8 mouse cellular contexts compared by ENCODE assay signal in genomic region chr11:117116350-117117303, GRCm38 (mm10). TPM values are rescaled to one million over a fixed set of nuclear protein-coding genes. Genes with fewer than 3 reads are reported as not detected.
A peak's percentile ranks its signal among the peaks of the same experiment; 100 is the strongest.
DNase-seq lines count a peak whose midpoint lies in the region; ATAC-seq and TF ChIP-seq lines count a peak whose summit lies in the region.

No protein-coding gene starts in this region.

- H3K9ac ChIP-seq in liver, embryonic 11.5 days (ENCODE audit: low read depth, low read length): no peak overlapping the region

- H3K9me3 ChIP-seq in forebrain, embryonic 10.5 days: peaks cover 3% of the 10 kb centered on the region; the same call in 1 of the 2 replicates
- no peaks in the 10 kb centered on the region for H3K9me3 ChIP-seq in liver, embryonic 11.5 days (ENCODE audit: control insufficient read depth, low read length)

- no peak for TF ChIP-seq POLR2A in small intestine, adult 2 months (IDR thresholded peaks at IDR 0.05; ENCODE audit: low read depth, low read length)

- peak; percentile 81 to 85 for DNase-seq in lung, adult 18-20 months
- no peak for DNase-seq in lung, postnatal 10 days
- no peak for DNase-seq in forebrain, embryonic 10.5 days (ENCODE audit: extremely low spot score, low spot score)
- DNase-seq in liver, embryonic 11.5 days (ENCODE audit: low spot score): no peak
- DNase-seq in spleen, adult 12 weeks (ENCODE audit: low spot score): no peak
- DNase-seq in thymus, postnatal 10 days (ENCODE audit: low spot score in 2 of 2): no peak

- ATAC-seq in liver, embryonic 11.5 days (replicated peaks; ENCODE audit: low FRiP score): no peak
- ATAC-seq in frontal cortex, adult (ENCODE audit: low TSS enrichment): no peak

- H3K27me3 ChIP-seq in forebrain, embryonic 10.5 days (ENCODE audit: poor library complexity, severe bottlenecking): no peaks in the 10 kb centered on the region
- no peaks in the 10 kb centered on the region for H3K27me3 ChIP-seq in liver, embryonic 11.5 days (replicated peaks; ENCODE audit: control insufficient read depth, insufficient read depth, low read length)
- H3K27me3 ChIP-seq in small intestine, adult 2 months (ENCODE audit: control insufficient read depth, insufficient read depth, low read length): no peaks in the 10 kb centered on the region

- peak overlapping the region; percentile 97 for H3K4me2 ChIP-seq in liver, embryonic 11.5 days

- no peak for TF ChIP-seq CTCF in small intestine, adult 2 months (IDR thresholded peaks at IDR 0.05; ENCODE audit: extremely low read depth, insufficient read length, insufficient replicate concordance, low read depth, low read length)

- 72% methylated on average over 18 of the region's 18 CpGs for WGBS in forebrain, embryonic 10.5 days
- WGBS in liver, embryonic 11.5 days: 60% methylated on average over 18 of the region's 18 CpGs
- 46% methylated on average over 18 of the region's 18 CpGs for WGBS in small intestine, adult 2 months

- peaks cover 86% of the 10 kb centered on the region for H3K4me1 ChIP-seq in forebrain, embryonic 10.5 days
- peaks cover 61% of the 10 kb centered on the region for H3K4me1 ChIP-seq in liver, embryonic 11.5 days (replicated peaks; ENCODE audit: control insufficient read depth, insufficient read depth, low read length)
- peaks cover 33% of the 10 kb centered on the region for H3K4me1 ChIP-seq in small intestine, adult 2 months (ENCODE audit: control insufficient read depth, insufficient read depth, insufficient read length, low read length)

- H3K4me3 ChIP-seq in forebrain, embryonic 10.5 days: peak overlapping the region; percentile 75
- peak overlapping the region; percentile 82 for H3K4me3 ChIP-seq in liver, embryonic 11.5 days (ENCODE audit: low read depth, low read length)
- H3K4me3 ChIP-seq in small intestine, adult 2 months (ENCODE audit: low read depth, low read length): peak overlapping the region; percentile 49

- H3K36me3 ChIP-seq in forebrain, embryonic 10.5 days (replicated peaks): peaks cover 15% of the 10 kb centered on the region
- H3K36me3 ChIP-seq in liver, embryonic 11.5 days (ENCODE audit: control insufficient read depth, insufficient read depth, low read length): peaks cover 2% of the 10 kb centered on the region; the same call in 1 of the 2 replicates
- H3K36me3 ChIP-seq in small intestine, adult 2 months (ENCODE audit: control insufficient read depth, insufficient read depth, low read length): peaks cover 12% of the 10 kb centered on the region

- 0 out of 2 replicates have a peak overlapping the region, but pooled peaks have one; percentile 22 for H3K27ac ChIP-seq in forebrain, embryonic 10.5 days
- H3K27ac ChIP-seq in liver, embryonic 11.5 days (ENCODE audit: low read depth, low read length): no peak overlapping the region
- peak overlapping the region; percentile 44 for H3K27ac ChIP-seq in small intestine, adult 2 months (ENCODE audit: insufficient read depth, low read depth, low read length)

RNA-seq across cellular contexts. Expression of gene Sec14l1, which starts 1.7 kb away (rescaled TPM):
- polyA plus RNA-seq in forebrain, embryonic 10.5 days (2016; fragmentation: Nextera tagmentation; extraction: Ambion mirVana): 44.3 and 46.7 TPM in 2 replicates
- polyA plus RNA-seq in liver, embryonic 11.5 days (2014; fragmentation: Nextera tagmentation; extraction: Ambion mirVana): 20.9 and 22.8 TPM in 2 replicates
- 32.6 and 49.2 TPM in 2 replicates for polyA plus RNA-seq in small intestine, adult 2 months (2012; rRNA removed)

Comparison
In these comparisons a context has a peak if more than half of its experiments do, and no peak if none do; other contexts are left out.
1. DNase-seq: peak in lung, adult 18-20 months (2 of 2); none in lung, postnatal 10 days (single experiment), forebrain, embryonic 10.5 days (single experiment), liver, embryonic 11.5 days (single experiment), spleen, adult 12 weeks (single experiment) and thymus, postnatal 10 days (0 of 2).
2. Peak in every context shown above with its lines, with median percentiles within 50 percentile points of each other: H3K4me3 ChIP-seq.